Comparison of ENCODE assay signal across 8 mouse cellular contexts in the genomic region with DNA sequence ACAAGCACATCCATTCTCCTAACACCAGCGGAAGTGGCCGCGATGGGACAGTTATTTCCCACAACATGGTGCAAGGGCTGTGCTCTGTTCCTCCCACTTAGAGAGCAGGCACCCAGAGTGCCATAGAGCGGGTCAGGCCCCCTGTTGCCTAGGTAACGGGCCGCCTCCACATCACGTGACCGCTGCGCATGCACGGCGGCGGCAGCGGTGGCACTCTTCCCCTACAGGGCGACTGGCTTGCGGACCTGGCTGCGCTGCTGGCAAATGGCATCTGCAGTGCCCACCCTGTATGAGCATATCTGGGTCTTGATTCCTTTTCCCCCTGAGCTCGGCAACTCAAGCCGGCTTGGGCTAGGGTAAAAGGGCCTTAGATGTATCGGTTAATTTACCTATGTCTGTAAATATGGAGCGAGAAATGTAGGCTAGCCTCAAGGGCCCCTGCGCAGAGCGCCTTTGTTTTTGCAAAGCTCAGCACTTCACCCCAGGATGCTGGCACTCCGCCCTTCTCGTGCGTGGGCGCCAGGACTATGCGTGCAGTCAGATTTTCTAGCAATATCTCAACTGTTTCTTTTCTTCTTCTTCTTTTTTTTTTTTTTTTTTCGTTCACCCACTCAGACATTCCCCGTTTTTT. TPM values are rescaled to one million over a fixed set of nuclear protein-coding genes. Genes with fewer than 3 reads are reported as not detected.
DNase-seq lines count a peak whose midpoint lies in the region; ATAC-seq lines count a peak whose summit lies in the region.

No protein-coding gene starts in this region.

- ATAC-seq in heart, embryonic 15.5 days (replicated peaks; ENCODE audit: insufficient number of reproducible peaks, insufficient read depth, low FRiP score, low read depth), result peak; percentile 91
- ATAC-seq in liver, embryonic 13.5 days (ENCODE audit: low read depth), result peak; percentile 91
- peak; percentile 94 for ATAC-seq in stomach, embryonic 14.5 days (ENCODE audit: insufficient number of reproducible peaks, insufficient read depth, low FRiP score, low read depth)

- H3K36me3 ChIP-seq in forebrain, embryonic 10.5 days (replicated peaks), result no peaks in the 10 kb centered on the region
- H3K36me3 ChIP-seq in heart, embryonic 15.5 days, result no peaks in the 10 kb centered on the region
- H3K36me3 ChIP-seq in liver, embryonic 13.5 days, result no peaks in the 10 kb centered on the region
- no peaks in the 10 kb centered on the region for H3K36me3 ChIP-seq in stomach, embryonic 14.5 days (ENCODE audit: control insufficient read depth, insufficient read depth, low read length)

- no peaks in the 10 kb centered on the region for H3K9me3 ChIP-seq in forebrain, embryonic 10.5 days
- no peaks in the 10 kb centered on the region for H3K9me3 ChIP-seq in heart, embryonic 15.5 days (replicated peaks)
- no peaks in the 10 kb centered on the region for H3K9me3 ChIP-seq in liver, embryonic 13.5 days (replicated peaks)
- H3K9me3 ChIP-seq in stomach, embryonic 14.5 days (ENCODE audit: control insufficient read depth, low read depth, low read length), result no peaks in the 10 kb centered on the region

- peak overlapping the region; percentile 59 for H3K9ac ChIP-seq in heart, embryonic 15.5 days
- peak overlapping the region; percentile 57 for H3K9ac ChIP-seq in liver, embryonic 13.5 days
- H3K9ac ChIP-seq in stomach, embryonic 14.5 days (replicated peaks; ENCODE audit: low read depth, low read length), result no peak overlapping the region; the same call in 1 of the 2 replicates

- peak; percentile 87 to 91 for DNase-seq in CD8-positive naive resting alpha-beta T cell, adult 2 months (ENCODE audit: low read depth in 2 of 2, low spot score in 2 of 2)
- DNase-seq in c-Kit-positive CD71-negative TER-119-negative erythroid progenitor cells, embryonic 14.5 days (ENCODE audit: low read depth), result peak; percentile 88
- DNase-seq in forebrain, embryonic 10.5 days (ENCODE audit: extremely low spot score, low spot score), result peak; percentile 96
- peak; percentile 95 for DNase-seq in kidney, postnatal 14 days
- DNase-seq in liver, embryonic 13.5 days, result peak; percentile 90
- peak; percentile 92 to 95 for DNase-seq in natural killer cell, adult 2 months (ENCODE audit: low spot score in 2 of 2)

- H3K4me1 ChIP-seq in forebrain, embryonic 10.5 days, result peaks cover 34% of the 10 kb centered on the region
- H3K4me1 ChIP-seq in heart, embryonic 15.5 days (replicated peaks), result peaks cover 62% of the 10 kb centered on the region
- H3K4me1 ChIP-seq in liver, embryonic 13.5 days (replicated peaks), result peaks cover 51% of the 10 kb centered on the region
- H3K4me1 ChIP-seq in stomach, embryonic 14.5 days (ENCODE audit: control insufficient read depth, insufficient read depth, low read length), result peaks cover 30% of the 10 kb centered on the region

- H3K27ac ChIP-seq in forebrain, embryonic 10.5 days, result peak overlapping the region; percentile 89
- peak overlapping the region; percentile 85 for H3K27ac ChIP-seq in heart, embryonic 15.5 days
- peak overlapping the region; percentile 50; the same call in 1 of the 2 replicates for H3K27ac ChIP-seq in liver, embryonic 13.5 days
- H3K27ac ChIP-seq in stomach, embryonic 14.5 days (ENCODE audit: low read length), result peak overlapping the region; percentile 69; the same call in 1 of the 2 replicates

- WGBS in forebrain, embryonic 10.5 days, result 3% methylated on average over 29 of the region's 29 CpGs
- 2% methylated on average over 29 of the region's 29 CpGs for WGBS in heart, embryonic 15.5 days
- 4% methylated on average over 29 of the region's 29 CpGs for WGBS in liver, embryonic 13.5 days (ENCODE audit: insufficient replicate concordance)
- WGBS in stomach, embryonic 14.5 days, result under 1% methylated on average over 29 of the region's 29 CpGs

- H3K27me3 ChIP-seq in forebrain, embryonic 10.5 days (ENCODE audit: poor library complexity, severe bottlenecking), result 0 out of 2 replicates have a peak, but pooled peaks cover 11% of the 10 kb centered on the region
- no peaks in the 10 kb centered on the region for H3K27me3 ChIP-seq in heart, embryonic 15.5 days
- H3K27me3 ChIP-seq in liver, embryonic 13.5 days, result 0 out of 2 replicates have a peak, but pooled peaks cover 3% of the 10 kb centered on the region
- no peaks in the 10 kb centered on the region for H3K27me3 ChIP-seq in stomach, embryonic 14.5 days (ENCODE audit: control insufficient read depth, insufficient read depth, low read length)

- peak overlapping the region; percentile 56 for H3K4me3 ChIP-seq in forebrain, embryonic 10.5 days
- peak overlapping the region; percentile 54 for H3K4me3 ChIP-seq in heart, embryonic 15.5 days
- peak overlapping the region; percentile 57 for H3K4me3 ChIP-seq in liver, embryonic 13.5 days (replicated peaks)
- peak overlapping the region; percentile 28 for H3K4me3 ChIP-seq in stomach, embryonic 14.5 days (ENCODE audit: low read depth, low read length)

- peak overlapping the region; percentile 81 for H3K4me2 ChIP-seq in heart, embryonic 15.5 days
- H3K4me2 ChIP-seq in liver, embryonic 13.5 days, result peak overlapping the region; percentile 80
- peak overlapping the region; percentile 60 for H3K4me2 ChIP-seq in stomach, embryonic 14.5 days (replicated peaks; ENCODE audit: low read depth, low read length)

RNA-seq across cellular contexts. Expression of a gene that starts 35.0 kb away (rescaled TPM):
- 2.5 and 2.8 TPM in 2 replicates for polyA plus RNA-seq in forebrain, embryonic 10.5 days (2016; fragmentation: Nextera tagmentation; extraction: Ambion mirVana)
- 6.1 and 7.5 TPM in 2 replicates for polyA plus RNA-seq in heart, embryonic 15.5 days (2015; fragmentation: Nextera tagmentation; extraction: Ambion mirVana)
- 1.3 TPM in 2 replicates for polyA plus RNA-seq in liver, embryonic 13.5 days (2015; fragmentation: Nextera tagmentation; extraction: Ambion mirVana)
- 10.4 and 10.9 TPM in 2 replicates for polyA plus RNA-seq in stomach, embryonic 14.5 days (2014; fragmentation: Nextera tagmentation; extraction: Ambion mirVana)

Comparison
In these comparisons a context has a peak if more than half of its experiments do, and no peak if none do; other contexts are left out.
1. Peak in every context shown above with its lines: DNase-seq, ATAC-seq, H3K4me3 ChIP-seq and H3K27ac ChIP-seq.